Mouse (Mus musculus): Measurements from ENCODE around the gene Prpf3. TPM values are rescaled to one million over a fixed set of nuclear protein-coding genes. Genes with fewer than 3 reads are reported as not detected.
"Not testable (repeated sequence)": the region's sequence is repeated elsewhere in the genome, so short reads cannot be mapped to it uniquely, and the experiment has no call there.

Prpf3 gene
- total and polyA plus RNA-seq, 2 experiments from 2014 or later, result 7.7 to 22.6 TPM

DNA sequence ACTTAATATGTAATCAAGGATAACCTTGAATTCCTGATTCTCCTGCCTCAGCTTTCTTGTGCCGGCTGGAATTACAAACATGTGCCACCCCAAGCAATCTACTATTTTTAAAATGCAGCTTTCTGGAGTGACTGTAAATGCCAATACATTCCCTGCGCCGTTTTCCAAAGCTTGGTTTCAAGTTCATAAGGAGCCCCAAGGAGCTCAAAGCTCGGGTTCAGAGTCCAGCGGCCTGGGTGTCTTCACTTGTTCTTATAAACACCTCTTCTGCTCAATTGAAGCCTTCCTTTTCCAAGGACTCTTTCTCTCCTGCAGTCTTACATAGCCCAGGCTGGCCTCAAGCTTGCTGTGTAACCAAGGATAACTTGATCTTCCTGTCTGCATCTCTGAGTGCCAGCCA lies 10.4 kb upstream of the Prpf3 start:
- 92% methylated on average over 5 of the region's 5 CpGs for WGBS
- H3K4me1 ChIP-seq (ENCODE audit: insufficient read depth, low read length), result no peaks in the 10 kb centered on the region
- H3K9me3 ChIP-seq (ENCODE audit: low read length), result no peaks in the 10 kb centered on the region
- ATAC-seq (no peak), DNase-seq (ENCODE audit: low spot score) (no peak)
- H3K9ac ChIP-seq (replicated peaks; ENCODE audit: low read length), result no peak overlapping the region
- H3K27ac ChIP-seq, result no peak overlapping the region
- no peak overlapping the region for H3K4me3 ChIP-seq (ENCODE audit: low read length)
- no peaks in the 10 kb centered on the region for H3K27me3 ChIP-seq (ENCODE audit: insufficient read depth, low read length)
- peaks cover 16% of the 10 kb centered on the region for H3K36me3 ChIP-seq (ENCODE audit: insufficient read depth, low read length)
- no peak for TF ChIP-seq CTCF (IDR thresholded peaks at IDR 0.05; ENCODE audit: low read depth)
- no peak overlapping the region for H3K4me2 ChIP-seq (ENCODE audit: low read depth, low read length)

DNA sequence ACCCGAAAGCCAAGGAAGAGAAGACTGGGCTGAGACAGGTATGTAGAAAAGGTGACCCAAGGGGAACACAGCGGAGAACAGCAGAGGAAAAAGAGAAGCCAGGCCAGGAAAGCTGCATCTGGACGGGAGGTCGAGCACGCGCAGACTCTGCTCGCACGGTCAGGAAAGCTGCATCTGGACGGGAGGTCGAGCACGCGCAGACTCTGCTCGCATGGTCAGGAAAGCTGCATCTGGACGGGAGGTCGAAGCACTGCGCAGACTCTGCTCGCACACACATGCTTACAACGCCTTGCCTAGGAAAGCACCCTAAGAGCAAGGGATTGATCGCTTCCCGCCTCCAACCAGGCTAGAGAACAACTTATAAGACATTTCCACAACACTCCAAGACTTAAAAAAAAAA lies 9.9 kb upstream of the Prpf3 start:
- Histone ChIP-seq H3K27ac (no peak overlapping the region), H3K4me2 (ENCODE audit: low read depth, low read length) (no peak overlapping the region), H3K4me3 (ENCODE audit: low read length) (no peak overlapping the region), H3K9me3 (ENCODE audit: low read length) (no peaks in the 10 kb centered on the region), H3K4me1 (ENCODE audit: insufficient read depth, low read length) (no peaks in the 10 kb centered on the region), H3K27me3 (ENCODE audit: insufficient read depth, low read length) (no peaks in the 10 kb centered on the region), H3K9ac (replicated peaks; ENCODE audit: low read length) (no peak overlapping the region), H3K36me3 (ENCODE audit: insufficient read depth, low read length) (peaks cover 16% of the 10 kb centered on the region)
- ATAC-seq (no peak), DNase-seq (ENCODE audit: low spot score) (no peak)
- 93% methylated on average over 20 of the region's 20 CpGs for WGBS
- TF ChIP-seq CTCF (IDR thresholded peaks at IDR 0.05; ENCODE audit: low read depth), result no peak

DNA sequence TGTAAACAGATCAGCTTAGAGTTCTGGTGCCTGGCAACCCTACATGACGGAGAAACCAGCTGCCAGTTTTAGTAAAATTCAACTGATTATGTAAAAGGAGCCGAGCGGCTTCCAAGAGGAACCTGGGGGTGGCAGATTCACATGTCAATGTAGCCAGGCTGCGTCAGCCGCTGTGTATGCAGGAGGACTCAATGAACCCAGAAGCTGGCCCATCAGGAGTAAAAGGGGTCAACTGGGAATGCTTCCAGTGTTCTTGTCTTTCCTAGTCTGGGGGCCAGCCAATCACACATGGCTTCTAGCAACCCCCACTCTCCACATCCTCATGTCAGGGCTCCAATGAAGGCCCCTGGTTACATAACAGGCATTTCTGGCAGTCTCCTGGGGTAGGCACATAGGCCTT lies 9.4 kb upstream of the Prpf3 start:
- DNase-seq (ENCODE audit: low spot score) (no peak), ATAC-seq (no peak)
- TF ChIP-seq CTCF (IDR thresholded peaks at IDR 0.05; ENCODE audit: low read depth), result no peak
- Histone ChIP-seq H3K4me3 (ENCODE audit: low read length) (no peak overlapping the region), H3K36me3 (ENCODE audit: insufficient read depth, low read length) (peaks cover 16% of the 10 kb centered on the region), H3K4me1 (ENCODE audit: insufficient read depth, low read length) (no peaks in the 10 kb centered on the region), H3K4me2 (ENCODE audit: low read depth, low read length) (no peak overlapping the region), H3K27me3 (ENCODE audit: insufficient read depth, low read length) (no peaks in the 10 kb centered on the region), H3K9me3 (ENCODE audit: low read length) (no peaks in the 10 kb centered on the region), H3K27ac (no peak overlapping the region), H3K9ac (replicated peaks; ENCODE audit: low read length) (no peak overlapping the region)
- 75% methylated on average over 5 of the region's 5 CpGs for WGBS

DNA sequence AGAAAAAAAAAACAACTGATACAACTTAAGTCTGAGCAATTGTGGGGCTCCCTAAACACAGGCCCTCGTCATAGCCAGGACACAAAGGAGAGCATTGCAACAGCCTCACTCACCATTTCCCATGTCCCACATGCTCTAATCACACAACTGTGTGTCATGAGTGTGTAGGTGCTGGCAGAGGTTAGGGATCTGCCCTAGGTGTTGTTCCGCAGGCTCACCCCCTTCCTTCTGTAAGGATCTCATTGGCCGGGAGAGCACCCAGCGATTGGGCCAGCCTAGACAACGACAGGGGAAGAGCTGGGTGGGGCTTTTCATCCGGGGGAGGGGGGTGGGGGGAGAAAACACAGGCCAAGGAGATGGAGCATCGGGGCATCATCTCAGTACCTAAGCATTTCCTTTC lies 7.9 kb upstream of the Prpf3 start:
- no peak for TF ChIP-seq CTCF (IDR thresholded peaks at IDR 0.05; ENCODE audit: low read depth)
- Histone ChIP-seq H3K9me3 (ENCODE audit: low read length) (no peaks in the 10 kb centered on the region), H3K36me3 (ENCODE audit: insufficient read depth, low read length) (peaks cover 16% of the 10 kb centered on the region), H3K27ac (no peak overlapping the region), H3K4me2 (ENCODE audit: low read depth, low read length) (no peak overlapping the region), H3K9ac (replicated peaks; ENCODE audit: low read length) (no peak overlapping the region), H3K4me3 (ENCODE audit: low read length) (no peak overlapping the region), H3K27me3 (ENCODE audit: insufficient read depth, low read length) (no peaks in the 10 kb centered on the region), H3K4me1 (ENCODE audit: insufficient read depth, low read length) (no peaks in the 10 kb centered on the region)
- WGBS, result 79% methylated on average over 7 of the region's 7 CpGs
- DNase-seq (ENCODE audit: low spot score) (no peak), ATAC-seq (no peak)

DNA sequence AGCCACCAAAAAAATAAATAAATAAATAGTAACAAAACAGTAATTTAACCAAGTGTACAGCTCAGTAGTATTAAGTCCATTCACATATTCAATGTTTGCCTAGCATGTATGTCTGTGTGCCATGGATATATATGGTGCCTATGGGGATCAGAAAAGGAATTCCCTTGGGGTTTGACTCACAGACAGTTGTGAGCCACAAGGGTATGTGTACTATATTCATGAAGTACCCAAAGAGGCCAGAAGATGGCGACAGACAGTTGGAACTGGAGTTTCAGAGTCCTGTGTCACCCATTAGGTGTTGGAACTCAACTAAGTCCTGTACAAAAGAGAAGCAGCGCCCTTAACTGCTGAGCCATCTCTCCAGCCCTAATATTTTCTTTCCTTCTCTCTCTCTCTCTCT lies 6.1 kb upstream of the Prpf3 start:
- DNase-seq (ENCODE audit: low spot score), result peak; percentile 88
- peak; percentile 81 for TF ChIP-seq CTCF (IDR thresholded peaks at IDR 0.05; ENCODE audit: low read depth)
- H3K36me3 ChIP-seq (ENCODE audit: insufficient read depth, low read length), result peaks cover 16% of the 10 kb centered on the region; the same call in 1 of the 2 replicates
- no peak overlapping the region for H3K4me2 ChIP-seq (ENCODE audit: low read depth, low read length)
- H3K9ac ChIP-seq (replicated peaks; ENCODE audit: low read length), result no peak overlapping the region
- no peaks in the 10 kb centered on the region for H3K4me1 ChIP-seq (ENCODE audit: insufficient read depth, low read length)
- no peak overlapping the region for H3K27ac ChIP-seq
- H3K4me3 ChIP-seq (ENCODE audit: low read length), result no peak overlapping the region
- 37% methylated on average over 2 of the region's 2 CpGs for WGBS
- no peaks in the 10 kb centered on the region for H3K27me3 ChIP-seq (ENCODE audit: insufficient read depth, low read length)
- ATAC-seq, result peak; percentile 74
- H3K9me3 ChIP-seq (ENCODE audit: low read length), result no peaks in the 10 kb centered on the region

DNA sequence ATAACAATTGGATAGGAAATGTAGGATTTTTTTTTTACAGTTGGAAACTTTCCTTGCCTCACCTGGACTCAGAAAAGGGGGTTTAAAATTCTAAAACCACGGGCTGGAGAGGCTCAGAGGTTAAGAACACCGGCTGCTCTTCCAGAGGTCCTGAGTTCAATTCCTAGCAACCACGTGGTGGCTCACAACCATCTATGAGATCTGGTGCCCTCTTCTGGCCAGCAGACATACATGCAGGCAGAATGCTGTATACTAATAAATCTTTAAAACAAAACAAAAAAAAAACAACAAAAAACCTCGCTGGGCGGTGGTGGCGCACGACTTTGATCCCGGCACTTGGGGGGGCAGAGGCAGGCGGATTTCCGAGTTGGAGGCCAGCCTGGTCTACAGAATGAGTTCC lies 5.5 kb upstream of the Prpf3 start:
- no peak overlapping the region for H3K9ac ChIP-seq (replicated peaks; ENCODE audit: low read length)
- 72% methylated on average over 10 of the region's 10 CpGs for WGBS
- no peaks in the 10 kb centered on the region for H3K9me3 ChIP-seq (ENCODE audit: low read length)
- no peak overlapping the region for H3K27ac ChIP-seq
- TF ChIP-seq CTCF (IDR thresholded peaks at IDR 0.05; ENCODE audit: low read depth), result peak; percentile 44
- no peaks in the 10 kb centered on the region for H3K4me1 ChIP-seq (ENCODE audit: insufficient read depth, low read length)
- peaks cover 16% of the 10 kb centered on the region; the same call in 1 of the 2 replicates for H3K36me3 ChIP-seq (ENCODE audit: insufficient read depth, low read length)
- no peak overlapping the region for H3K4me3 ChIP-seq (ENCODE audit: low read length)
- H3K4me2 ChIP-seq (ENCODE audit: low read depth, low read length), result no peak overlapping the region
- DNase-seq (ENCODE audit: low spot score) (no peak), ATAC-seq (no peak)
- H3K27me3 ChIP-seq (ENCODE audit: insufficient read depth, low read length), result no peaks in the 10 kb centered on the region

DNA sequence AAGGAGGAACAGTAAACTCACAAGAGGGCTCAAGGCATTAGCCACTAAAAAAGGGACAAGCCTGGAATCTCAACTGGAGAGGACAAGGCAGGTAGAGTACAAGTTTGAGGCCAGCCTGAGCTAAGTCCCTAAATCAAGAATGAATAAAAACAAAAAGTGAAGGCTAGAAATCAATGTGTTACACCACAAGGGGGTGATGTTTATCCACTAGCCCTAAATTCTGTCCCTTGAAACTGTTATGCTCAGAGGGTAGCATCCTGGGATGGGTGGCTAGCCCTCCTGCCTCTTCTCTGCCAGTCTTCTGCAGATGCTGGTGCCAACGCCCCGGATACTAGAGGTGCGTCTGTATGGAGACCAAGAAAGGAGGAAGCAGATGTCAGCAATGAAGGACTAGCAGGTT lies 4.6 kb upstream of the Prpf3 start:
- Histone ChIP-seq H3K4me3 (ENCODE audit: low read length) (no peak overlapping the region), H3K4me1 (ENCODE audit: insufficient read depth, low read length) (no peaks in the 10 kb centered on the region), H3K4me2 (ENCODE audit: low read depth, low read length) (no peak overlapping the region), H3K9me3 (ENCODE audit: low read length) (no peaks in the 10 kb centered on the region), H3K9ac (replicated peaks; ENCODE audit: low read length) (no peak overlapping the region), H3K27ac (no peak overlapping the region), H3K27me3 (ENCODE audit: insufficient read depth, low read length) (no peaks in the 10 kb centered on the region), H3K36me3 (ENCODE audit: insufficient read depth, low read length) (peaks cover 11% of the 10 kb centered on the region; the same call in 1 of the 2 replicates)
- ATAC-seq, result no peak
- WGBS, result 81% methylated on average over 3 of the region's 3 CpGs
- no peak for DNase-seq (ENCODE audit: low spot score)
- TF ChIP-seq CTCF (IDR thresholded peaks at IDR 0.05; ENCODE audit: low read depth), result peak; percentile 34; the same call in 1 of the 2 replicates

DNA sequence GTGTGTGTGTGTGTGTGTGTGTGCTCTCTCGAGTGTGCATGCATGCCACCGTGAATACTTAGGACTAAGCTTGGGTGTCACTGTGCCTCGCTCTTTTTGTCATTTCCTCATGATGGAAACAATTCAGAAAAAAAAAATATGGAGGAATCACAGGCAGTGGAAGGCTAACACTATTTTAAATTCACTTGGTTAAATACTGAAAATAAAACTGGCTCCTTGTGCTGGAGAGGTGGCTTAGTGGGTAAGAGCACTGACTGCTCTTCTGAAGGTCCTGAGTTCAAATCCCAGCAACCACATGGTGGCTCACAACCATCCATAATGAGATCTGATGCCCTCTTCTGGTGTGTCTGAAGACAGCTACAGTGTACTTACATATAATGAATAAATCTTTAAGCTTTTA lies 2.6 kb upstream of the Prpf3 start:
- DNase-seq (ENCODE audit: low spot score); H3K9me3 ChIP-seq (ENCODE audit: low read length); ATAC-seq; H3K27ac ChIP-seq; H3K4me1 ChIP-seq (ENCODE audit: insufficient read depth, low read length); H3K27me3 ChIP-seq (ENCODE audit: insufficient read depth, low read length); H3K4me2 ChIP-seq (ENCODE audit: low read depth, low read length); H3K4me3 ChIP-seq (ENCODE audit: low read length); H3K9ac ChIP-seq (replicated peaks; ENCODE audit: low read length); H3K36me3 ChIP-seq (ENCODE audit: insufficient read depth, low read length): not testable (repeated sequence)
- WGBS, result 87% methylated on average over 3 of the region's 3 CpGs

DNA sequence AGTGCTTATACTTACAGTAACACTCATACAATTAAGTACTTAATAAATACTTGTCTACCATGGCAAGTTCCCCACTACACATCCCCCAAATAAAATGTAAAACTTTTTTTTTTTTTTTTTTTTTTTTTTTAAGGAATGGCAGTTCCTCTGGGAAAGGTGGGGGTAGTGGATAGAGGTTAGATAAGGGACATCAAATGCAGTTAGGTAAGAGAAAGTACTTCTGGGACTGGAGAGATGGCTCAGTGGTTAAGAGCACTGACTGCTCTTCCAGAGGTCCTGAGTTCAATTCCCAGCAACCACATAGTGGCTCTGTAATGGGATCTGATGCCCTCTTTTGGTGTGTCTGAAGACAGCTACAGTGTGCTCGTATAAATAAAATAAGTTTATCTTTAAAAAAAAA lies 1.4 kb upstream of the Prpf3 start:
- not testable (repeated sequence) for H3K27ac ChIP-seq; H3K9me3 ChIP-seq (ENCODE audit: low read length); H3K4me2 ChIP-seq (ENCODE audit: low read depth, low read length); H3K4me1 ChIP-seq (ENCODE audit: insufficient read depth, low read length); ATAC-seq; H3K27me3 ChIP-seq (ENCODE audit: insufficient read depth, low read length); H3K9ac ChIP-seq (replicated peaks; ENCODE audit: low read length); DNase-seq (ENCODE audit: low spot score); H3K4me3 ChIP-seq (ENCODE audit: low read length)
- peaks cover 12% of the 10 kb centered on the region; the same call in 1 of the 2 replicates for H3K36me3 ChIP-seq (ENCODE audit: insufficient read depth, low read length)
- WGBS, result 97% methylated on average over 1 of the region's 1 CpGs
